Mouse (Mus musculus): ENCODE data around the gene Prss43.
"Not testable (repeated sequence)": the region's sequence is repeated elsewhere in the genome, so short reads cannot be mapped to it uniquely, and the experiment has no call there.

Gene Prss43

DNA sequence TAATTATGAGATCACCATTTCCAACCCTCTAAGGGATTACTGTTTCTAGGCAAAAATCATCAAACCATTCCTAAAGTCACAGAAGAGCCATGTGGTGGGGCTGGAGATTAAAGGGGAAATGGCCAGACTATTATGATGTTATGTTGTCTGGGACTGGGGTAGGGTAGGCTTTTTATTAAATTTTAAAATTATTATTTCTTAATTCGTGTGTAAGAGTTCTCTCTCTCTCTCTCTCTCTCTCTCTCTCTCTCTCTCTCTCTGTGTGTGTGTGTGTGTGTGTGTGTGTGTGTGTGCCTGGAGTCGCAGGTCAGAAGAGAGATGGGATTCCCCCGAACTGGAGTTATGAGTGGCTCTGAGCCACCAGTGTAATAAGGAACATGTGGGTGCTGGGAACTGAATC, at the start of gene Prss43:
Prss43 (plus strand) TSS at position 301 of the 400 bp plus-strand sequence.
- DNase-seq (ENCODE audit: low spot score) = no peak

DNA sequence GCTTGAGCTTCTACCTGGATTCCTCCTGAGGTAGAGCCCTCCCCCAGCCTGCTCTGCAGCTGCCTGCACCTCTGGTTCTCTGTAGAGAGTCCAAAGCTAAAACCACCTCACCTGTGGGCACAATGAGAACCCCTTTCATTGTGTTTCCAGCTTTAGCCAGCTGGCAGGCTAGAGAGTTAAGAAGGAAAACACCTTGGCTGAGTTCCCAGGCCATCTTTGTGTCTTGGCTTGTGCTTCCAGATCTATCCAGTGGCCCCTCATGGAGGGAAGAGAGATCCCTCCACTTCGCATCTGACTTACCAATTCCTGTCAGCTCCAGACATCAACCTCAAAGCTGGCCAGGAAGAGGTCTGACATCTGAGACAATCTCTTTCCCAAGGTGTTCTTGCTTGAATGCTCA, 48.4 kb upstream of the Prss43 start:
- DNase-seq (ENCODE audit: low spot score) = no peak

DNA sequence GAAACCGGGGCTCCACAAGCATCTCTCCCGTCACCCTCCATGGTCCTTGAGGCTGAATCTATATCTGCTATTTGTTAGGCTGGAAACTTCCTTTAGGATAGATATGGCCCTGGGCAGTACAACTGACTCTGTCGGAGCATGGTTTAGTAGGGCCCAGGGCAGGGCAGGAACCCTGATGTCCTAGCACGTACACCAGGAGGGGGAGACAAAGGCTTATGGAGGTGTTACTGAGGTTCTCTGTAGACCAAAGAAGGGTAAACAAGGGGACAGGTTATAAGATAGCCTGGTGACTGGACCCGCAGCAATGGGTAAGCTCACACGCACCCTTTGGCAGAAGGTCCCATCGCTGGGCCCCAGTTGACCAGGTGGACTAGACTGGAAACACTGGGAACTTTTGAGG, 47.9 kb upstream of the Prss43 start:
- DNase-seq (ENCODE audit: low spot score) = no peak

DNA sequence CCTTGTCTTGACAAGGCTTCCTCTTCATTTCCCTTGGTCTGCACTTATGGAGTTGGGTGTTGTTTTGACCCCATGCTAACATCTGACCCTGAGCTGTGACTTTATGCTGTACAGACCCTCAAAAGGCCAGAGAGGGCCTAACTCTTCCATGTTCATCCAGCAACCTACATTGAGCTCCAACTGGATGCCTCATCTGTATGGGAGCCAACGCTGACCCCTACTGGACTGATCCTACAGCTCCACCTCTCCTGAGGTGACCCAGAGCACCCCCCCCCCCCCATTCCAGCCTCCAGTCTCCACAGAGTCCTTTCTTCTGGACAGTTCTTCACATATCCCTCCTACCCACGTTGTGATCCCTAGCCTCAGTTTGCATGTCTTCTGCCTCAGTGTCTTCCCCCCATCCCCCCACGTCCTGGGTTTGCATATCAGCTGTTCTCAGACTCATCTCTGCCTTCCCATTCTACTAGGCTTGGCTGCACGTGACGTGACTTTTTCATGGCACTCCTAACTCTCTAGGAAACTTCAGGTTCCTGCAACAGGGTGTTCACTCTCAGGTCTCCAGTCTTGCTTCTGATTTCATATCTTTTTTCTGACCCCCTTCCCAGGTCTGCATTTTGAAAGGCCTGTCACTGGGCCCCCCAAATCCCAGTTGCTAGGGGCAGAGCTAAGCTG, 47.1 kb upstream of the Prss43 start:
- DNase-seq (ENCODE audit: low spot score) = no peak

DNA sequence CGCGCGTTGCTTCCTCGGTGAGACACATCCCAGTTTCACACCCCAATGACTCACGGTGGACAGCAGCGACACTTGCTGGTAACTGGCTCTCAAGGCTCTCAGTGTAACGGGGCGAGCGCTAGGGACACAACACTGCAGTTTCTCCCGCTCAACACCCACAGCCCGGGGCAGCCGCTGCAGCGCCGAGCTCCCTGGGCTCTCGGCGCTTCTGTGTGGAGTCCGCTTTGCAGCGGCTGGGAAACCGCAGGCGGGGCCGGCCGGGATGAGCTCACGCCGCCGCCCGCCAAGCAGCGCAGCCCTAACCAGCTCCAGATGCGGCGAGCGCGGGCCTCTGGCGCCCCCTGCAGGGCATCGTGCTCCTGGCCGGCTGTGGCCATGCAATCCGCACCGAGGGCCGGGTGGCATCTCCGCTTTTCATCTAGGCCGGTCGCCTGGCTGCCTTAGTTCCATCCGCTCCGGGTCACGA, 45.2 kb upstream of the Prss43 start:
- peak; percentile 89 for DNase-seq (ENCODE audit: low spot score)

DNA sequence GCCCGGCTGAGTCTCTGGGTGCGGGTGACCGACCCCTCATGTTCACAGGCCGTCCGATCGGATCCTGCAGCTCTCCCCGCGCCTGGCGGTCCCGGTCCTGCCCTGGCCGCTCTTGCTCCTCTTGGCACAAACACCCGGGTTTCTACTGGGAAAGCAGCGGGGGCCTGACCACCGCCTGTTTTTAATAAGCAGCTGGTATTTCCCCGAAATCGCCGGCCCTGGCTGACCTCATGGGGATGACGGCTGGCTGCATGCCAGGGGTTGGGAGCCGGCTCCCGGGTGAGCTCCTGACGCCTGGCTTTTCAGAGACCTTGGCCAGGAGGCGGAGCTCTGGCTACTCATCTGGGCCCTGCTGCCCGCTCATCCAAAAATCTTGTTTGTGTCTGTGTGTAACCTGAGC, 44.8 kb upstream of the Prss43 start:
- peak; percentile 75 for DNase-seq (ENCODE audit: low spot score)

DNA sequence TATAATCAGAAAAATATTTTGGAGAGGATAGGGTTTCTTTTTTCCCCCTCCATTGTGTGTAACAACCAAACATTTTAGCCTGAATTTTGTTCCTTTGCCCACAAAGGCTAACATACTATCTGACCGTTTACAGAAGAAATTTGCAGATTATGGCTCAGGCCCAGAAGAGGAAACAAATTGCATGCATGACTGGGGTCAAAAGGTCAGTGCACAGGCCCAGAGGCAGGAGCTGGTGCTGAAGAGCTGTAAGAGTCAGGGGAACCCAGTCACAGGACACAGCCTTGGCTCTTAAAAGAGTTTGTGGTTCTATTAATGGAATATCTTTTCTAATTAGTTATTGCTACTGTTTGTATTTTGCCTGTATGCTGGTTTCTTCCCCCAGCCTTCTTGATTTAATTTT, 42.9 kb upstream of the Prss43 start:
- DNase-seq (ENCODE audit: low spot score) = no peak

DNA sequence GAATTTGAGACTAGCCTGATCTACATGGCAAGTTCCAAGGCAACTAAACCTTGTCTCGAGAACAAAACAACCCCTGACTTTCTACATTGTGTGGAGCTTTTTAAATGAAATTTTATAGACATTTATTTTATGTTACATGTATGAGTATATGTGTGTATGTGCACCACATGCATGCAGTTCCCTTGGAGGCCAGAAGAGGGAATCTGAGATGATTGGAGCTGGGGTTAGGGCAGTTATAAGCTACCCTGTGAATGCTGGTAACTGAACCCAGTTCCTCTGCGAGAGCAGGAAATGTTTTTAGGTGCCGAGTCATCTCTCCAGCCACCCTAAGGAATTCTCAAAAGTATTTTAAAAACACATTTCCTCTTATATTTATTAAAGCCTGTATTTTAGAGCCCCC, 38.3 kb upstream of the Prss43 start:
- no peak for DNase-seq (ENCODE audit: low spot score)

DNA sequence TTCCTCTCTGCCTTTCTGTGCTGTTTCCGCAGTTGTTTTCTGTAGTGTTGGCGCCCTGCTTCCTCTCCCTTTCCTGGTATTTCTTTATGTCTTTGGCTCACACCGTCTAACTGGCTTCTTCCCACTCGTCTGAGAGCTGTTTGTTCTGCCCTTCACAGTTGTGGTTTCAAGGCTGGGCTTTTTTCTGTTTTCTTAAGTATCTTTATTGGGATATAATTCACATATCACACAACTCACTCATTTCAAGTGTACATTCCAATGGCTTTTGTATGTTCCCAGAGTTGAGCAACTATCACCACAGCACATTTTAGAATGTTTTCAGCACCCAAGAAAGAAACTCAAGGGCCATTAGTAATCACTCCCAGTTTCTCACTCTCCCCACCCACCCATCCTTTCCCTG, 36.0 kb upstream of the Prss43 start:
- DNase-seq (ENCODE audit: low spot score) = no peak

DNA sequence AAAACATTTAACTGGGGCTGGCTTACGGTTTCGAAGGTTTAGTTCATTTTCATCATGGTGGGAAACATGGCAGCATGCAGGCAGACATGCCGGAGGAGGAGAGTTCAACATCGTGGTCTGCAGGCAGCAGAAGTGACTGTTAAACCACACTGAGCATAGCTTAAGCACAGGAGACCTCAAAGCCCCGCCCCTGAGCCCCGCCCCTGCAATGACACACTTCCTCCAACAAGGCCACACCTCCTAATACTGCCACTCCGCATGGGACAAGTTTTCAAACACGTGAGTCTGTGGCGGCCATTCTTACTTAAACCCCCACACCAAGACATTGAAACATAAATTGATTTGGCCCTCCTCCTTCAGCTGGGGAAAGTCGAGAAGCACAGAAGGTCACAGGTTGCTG, 29.5 kb upstream of the Prss43 start:
- no peak for DNase-seq (ENCODE audit: low spot score)

DNA sequence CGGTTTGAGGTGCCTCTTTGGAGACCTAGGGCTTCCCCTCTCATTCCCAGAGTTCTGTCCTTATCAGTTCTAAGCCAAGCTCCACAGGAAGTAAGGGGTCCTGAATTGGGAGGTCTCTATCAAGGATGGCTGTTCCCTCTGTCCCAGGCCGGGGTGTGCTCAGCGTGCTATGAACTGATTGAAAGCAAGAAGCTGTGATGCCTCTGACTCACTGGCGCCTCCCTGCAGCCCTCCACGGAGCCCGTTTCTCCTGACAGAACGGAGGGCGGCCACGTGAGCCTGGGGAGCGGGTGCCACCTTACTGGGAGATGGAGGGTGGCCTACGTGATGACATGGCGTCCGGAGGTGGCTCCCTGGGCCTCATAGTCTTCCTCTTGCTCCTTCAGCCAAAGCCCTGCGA, 28.6 kb upstream of the Prss43 start, which contains the start of gene Prss42:
Prss42 (plus strand) TSS at position 301 of the 400 bp plus-strand sequence.
- no peak for DNase-seq (ENCODE audit: low spot score)

DNA sequence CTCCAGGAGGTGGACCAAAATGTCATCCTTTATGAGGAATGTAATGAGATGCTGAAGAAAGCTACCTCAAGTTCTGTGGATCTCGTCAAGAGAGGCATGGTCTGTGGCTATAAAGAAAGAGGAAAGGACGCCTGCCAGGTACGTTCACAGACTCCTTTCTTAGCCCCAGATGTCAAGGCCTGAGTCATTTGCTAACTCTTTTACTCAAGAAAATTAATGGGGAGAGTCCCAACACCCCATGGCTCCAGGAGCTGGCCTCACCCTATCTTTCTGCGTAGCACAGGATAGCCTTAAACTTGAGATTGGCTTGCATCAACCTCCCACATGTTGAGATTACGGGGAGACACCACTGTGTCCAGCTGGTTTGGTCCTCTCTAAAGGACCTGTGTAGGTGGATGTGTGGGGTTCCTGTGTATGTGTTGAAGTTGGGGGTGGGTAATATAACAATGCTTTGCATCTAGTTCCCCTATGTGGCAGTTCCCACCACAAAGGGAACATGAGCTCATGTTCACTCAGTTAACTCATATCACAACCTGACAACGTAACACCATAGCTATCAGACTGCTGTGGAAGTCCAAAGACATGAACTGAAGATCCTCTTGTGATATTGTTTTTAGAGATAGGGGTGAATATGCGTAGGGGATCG, 25.5 kb upstream of the Prss43 start:
- DNase-seq (ENCODE audit: low spot score) = no peak

DNA sequence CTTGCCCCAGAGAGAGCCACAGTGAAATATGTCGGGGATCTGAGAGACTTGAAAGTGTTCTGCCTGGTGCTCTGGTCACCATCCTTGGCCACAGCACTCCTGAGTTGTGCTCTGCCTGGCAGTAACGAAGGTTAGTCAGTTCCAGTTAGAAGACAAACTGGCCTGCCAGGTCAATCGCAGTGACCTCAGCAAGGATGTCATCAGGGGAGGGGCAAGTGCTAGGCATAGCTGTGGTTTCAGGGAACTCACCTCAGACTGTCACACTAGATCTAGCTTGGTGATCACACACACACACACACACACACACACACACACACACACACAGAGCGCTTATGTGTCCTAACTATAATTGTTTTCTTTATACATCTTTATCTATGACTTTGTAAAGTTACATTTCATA, 23.2 kb upstream of the Prss43 start:
- DNase-seq (ENCODE audit: low spot score) = no peak

DNA sequence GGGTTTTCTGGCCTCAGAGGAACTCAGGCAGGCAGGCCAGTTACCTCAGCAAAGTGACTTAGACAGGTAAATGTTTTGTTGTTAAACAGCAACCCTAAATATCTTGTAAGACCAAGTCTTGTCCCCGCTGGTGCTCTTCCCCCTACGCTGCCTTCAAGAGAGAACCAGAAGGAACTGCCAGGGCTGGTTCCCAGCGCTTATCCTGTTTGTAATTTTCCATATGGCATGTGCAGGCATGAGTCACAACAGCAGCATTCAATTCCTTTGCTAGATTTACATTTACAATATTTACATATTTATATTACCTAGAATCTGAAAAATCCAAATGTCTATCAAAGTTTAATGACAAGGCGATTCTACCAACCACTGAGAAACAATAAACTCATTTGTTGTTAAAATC, 16.4 kb upstream of the Prss43 start:
- DNase-seq (ENCODE audit: low spot score) = no peak

DNA sequence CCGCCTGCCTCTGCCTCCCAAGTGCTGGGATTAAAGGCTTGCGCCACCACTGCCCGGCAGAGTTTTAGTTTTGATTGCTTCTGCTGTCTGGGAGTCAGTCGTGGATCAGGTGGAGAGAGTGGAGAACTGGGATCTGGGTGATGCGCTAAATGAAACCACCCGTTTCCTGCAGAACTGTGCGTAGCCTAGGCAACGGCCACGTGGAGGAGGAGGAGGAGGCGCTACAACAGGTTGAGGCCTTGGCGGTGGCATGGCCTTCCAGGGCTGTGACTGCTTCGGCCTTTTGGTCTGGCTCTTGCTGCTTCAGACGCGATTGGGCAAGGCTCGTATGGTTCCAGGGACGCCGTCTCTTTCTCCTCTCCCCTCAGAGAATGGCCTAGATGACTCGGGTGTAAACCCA, 12.7 kb upstream of the Prss43 start, which contains the start of gene Prss44:
Prss44 (plus strand) TSS at position 206 of the 400 bp plus-strand sequence.
- DNase-seq (ENCODE audit: low spot score) = peak; percentile 55

DNA sequence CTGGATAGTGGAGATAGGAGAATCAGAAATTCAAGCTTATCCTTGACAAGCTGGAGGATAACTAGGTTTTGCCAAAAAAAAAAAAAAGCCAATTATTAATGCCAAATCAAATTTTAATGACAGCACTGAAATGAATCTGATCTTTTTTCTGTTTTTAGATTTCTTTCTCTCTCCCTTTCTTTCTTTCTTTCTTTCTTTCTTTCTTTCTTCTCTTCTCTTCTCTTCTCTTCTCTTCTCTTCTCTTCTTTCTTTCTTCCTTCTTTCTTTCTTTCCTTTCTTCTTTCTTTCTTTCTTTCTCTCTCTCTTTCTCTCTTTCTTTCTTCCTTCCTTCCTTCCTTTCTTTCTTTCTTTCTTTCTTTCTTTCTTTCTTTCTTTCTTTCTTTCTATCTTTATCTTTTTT, 5.9 kb upstream of the Prss43 start:
- DNase-seq (ENCODE audit: low spot score) = not testable (repeated sequence)

DNA sequence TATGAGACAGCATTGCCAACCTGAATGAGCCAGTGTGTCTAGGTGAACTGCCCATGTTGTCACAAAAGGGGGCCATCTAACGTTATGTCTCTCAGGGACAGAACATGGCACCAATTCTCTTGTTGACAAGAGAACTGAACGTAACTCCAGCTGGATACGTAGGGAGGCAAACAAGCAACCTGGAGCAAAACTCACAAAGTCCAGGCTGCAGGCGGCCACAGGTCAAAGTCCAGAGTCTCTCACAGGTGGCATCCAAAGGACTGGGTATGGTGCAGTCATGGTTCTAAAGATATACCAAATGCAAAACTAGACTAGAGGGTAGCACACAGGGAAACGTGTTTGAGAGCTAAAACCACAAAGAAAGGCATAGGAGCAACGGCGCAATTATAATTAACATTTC, 5.1 kb upstream of the Prss43 start:
- no peak for DNase-seq (ENCODE audit: low spot score)

DNA sequence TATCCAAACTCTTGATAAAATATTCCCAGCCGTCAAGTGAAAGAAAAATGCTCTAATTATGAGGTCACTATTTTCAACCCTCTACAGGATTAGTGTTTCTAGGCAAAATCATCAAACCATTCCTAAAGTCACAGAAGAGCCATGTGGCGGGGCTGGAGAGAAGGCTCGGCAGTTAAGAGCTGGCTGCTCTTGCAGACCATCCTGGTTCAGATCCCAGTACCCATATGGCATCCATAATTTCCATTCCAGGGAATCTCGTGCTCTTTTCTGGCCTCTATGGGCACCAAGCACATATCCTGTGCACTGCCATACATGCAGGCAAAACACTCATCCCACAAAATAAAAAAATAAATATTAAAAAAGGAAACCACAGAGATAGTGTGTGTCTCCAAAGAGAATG, 1.1 kb upstream of the Prss43 start:
- no peak for DNase-seq (ENCODE audit: low spot score)

DNA sequence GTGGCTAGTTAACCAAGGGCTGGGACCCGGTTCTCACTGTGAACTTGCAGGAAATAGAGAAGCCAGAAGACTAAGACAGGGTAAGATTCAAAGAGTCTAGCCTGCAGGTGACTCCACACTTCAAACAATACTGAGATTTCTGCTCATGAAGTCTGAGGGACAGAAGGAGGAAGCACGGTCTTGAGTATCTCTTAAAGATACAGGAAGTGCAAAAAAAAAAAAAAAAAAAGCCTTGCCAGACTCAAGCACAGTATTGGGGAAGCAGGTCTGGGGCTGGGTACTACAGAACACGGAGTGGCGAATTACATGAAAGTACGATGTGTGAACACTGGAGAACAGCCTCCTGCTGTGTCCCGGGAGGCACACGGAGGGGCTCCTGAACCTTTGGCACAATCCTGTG, 658 bp upstream of the Prss43 start:
- DNase-seq (ENCODE audit: low spot score) = no peak

DNA sequence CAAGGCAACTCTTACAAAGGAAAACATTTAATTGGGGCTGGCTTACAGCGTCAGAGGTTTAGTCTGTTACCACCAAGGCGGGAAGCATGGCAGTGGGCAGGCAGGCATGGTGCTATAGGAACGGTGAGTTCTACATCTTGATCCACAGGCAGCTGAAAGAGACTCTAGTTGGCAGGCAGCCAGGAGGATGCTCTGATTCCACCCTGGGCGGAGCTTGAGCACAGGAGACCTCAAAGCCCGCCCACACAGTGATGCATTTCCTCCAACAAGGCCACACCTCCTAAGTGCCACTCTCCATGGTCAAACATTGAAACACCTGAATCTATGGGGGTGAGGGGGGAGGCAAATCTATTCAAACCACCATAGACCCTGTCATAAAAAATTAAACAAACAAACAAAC, 6.5 kb downstream of the Prss43 start:
- no peak for DNase-seq (ENCODE audit: low spot score)

DNA sequence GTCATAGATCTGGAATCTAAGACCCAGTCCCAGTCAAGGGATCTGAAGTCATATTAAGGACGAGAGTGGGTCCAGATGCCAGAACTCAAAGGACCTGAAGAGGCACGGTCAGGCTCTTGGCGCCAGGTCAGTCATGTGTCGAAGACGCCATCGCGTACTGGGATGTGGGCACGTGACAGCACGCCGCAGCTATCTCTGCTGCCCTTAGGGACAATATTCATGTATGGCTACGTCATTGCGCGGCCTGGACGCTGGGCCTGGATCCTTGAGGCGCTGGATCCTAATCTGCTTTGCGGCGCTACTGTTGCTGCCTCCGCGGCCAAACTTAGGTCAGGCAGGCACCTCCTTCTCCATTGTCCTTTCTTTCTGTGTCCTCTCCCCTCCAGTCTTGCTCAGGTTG, 7.9 kb downstream of the Prss43 start, which contains the start of gene Prss45:
Prss45 (plus strand) TSS at position 178 of the 400 bp plus-strand sequence.
- DNase-seq (ENCODE audit: low spot score) = peak; percentile 54

DNA sequence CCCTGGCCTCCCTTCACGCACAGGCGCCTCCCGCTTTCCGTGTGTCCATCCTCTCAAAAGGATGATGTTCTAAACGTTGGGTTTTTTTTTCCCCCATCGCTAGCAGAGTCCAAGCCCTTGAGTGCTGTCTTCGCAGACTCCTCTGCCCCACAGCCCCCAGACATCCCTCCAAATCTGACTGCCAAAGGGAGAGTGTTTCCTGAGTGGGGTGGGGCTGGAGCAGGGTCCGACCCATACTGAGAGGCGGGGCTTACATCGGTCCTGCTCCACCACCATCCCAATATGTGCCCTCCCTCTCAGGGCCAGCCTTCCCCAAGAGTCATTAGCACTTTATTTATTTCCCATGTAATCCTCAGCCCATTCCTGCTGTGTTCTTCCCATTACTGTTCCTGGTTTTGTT, 8.5 kb downstream of the Prss43 start:
- DNase-seq (ENCODE audit: low spot score) = no peak

DNA sequence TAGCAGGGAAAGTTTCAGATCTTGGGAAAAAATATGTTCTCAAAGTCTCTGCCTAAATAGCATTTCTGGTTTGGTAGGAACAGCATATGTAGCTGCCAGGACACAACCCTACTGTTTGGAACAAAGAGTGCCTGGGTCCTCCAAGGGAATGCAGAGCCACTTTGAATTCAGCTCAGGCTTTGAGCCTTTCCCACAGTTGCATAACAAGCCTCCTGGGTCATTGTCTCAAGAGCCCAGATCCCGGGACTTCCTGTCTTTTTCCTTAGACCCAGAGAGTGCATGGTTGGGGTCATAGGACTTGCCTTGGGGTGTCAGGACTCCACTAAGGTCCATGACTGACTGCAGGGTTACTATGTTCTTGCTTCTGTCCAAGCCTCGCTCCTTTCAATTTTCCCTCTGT, 9.6 kb downstream of the Prss43 start:
- DNase-seq (ENCODE audit: low spot score) = no peak

DNA sequence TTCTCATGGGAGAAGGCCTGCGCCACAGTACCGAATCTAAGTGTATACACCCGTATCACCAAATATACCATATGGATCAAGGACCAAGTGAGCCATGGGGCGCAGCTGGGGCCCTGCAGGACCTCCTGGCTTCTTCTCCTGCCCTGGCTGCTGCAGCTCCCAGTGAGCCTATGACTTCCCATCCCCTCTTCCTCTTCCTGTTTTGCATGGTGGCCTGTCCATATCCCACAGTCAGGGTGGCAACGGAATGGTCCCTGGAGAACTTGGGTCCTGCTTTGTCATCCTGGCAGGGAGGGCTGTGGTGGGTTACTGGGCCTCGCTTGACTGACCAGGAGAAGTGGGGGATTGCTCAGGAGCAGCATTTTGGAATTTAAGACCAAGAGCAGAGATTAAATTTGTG, 14.4 kb downstream of the Prss43 start:
- DNase-seq (ENCODE audit: low spot score) = no peak

Data from testis, postnatal 14 days (tissue).